Mouse (Mus musculus) megakaryocyte-erythroid progenitor cell, adult 5-6 weeks (primary cell): ENCODE measurements around the gene Grid2. TPM values are rescaled to one million over a fixed set of nuclear protein-coding genes. Genes with fewer than 3 reads are reported as not detected.
A peak's percentile ranks its signal among the peaks of the same experiment; 100 is the strongest.

Experiments used
- ATAC-seq: replicated peaks from 2 replicates; pipeline ENCODE4 v1.8.0; 2016; ENCODE audit warnings: mild to moderate bottlenecking, inconsistent platforms; ENCODE audit not compliant: severe bottlenecking, poor library complexity, low FRiP score, low TSS enrichment
- total RNA-seq, 2 experiments: library from RNA; stranded (forward) in 1 of 2; stranded (reverse) in 1 of 2; fragments of 200-1000, 215-1000 nt in 1 of 2; fragments of >200 nt in 1 of 2; fragmentation: Nextera tagmentation in 1 of 2; gene quantifications; 2 replicates each; pipeline ENCODE4 v1.2.3; 2014 to 2017

Gene Grid2
- total RNA-seq, 2 experiments from 2014 or later, result not detected

GRCm38 (mm10) chr6:64542168-64542567, 1286.5 kb downstream of the Grid2 start:
- no peak for ATAC-seq

GRCm38 (mm10) chr6:64553645-64554044, 1298.0 kb downstream of the Grid2 start:
- ATAC-seq, result no peak

- no peak for ATAC-seq
These were observed 1299.5 kb downstream of the Grid2 start for GRCm38 (mm10) chr6:64555220-64555619.

GRCm38 (mm10) chr6:64568599-64568998, 1312.9 kb downstream of the Grid2 start:
- ATAC-seq, result no peak

- ATAC-seq, result no peak
These were observed 1325.7 kb downstream of the Grid2 start for GRCm38 (mm10) chr6:64581338-64581737.

GRCm38 (mm10) chr6:64588487-64589205, 1333.0 kb downstream of the Grid2 start:
- ATAC-seq, result no peak

- ATAC-seq, result no peak
These were observed 1340.6 kb downstream of the Grid2 start for GRCm38 (mm10) chr6:64596261-64596660.

GRCm38 (mm10) chr6:64596835-64597234, 1341.2 kb downstream of the Grid2 start:
- no peak for ATAC-seq

GRCm38 (mm10) chr6:64598144-64598561, 1342.5 kb downstream of the Grid2 start:
- no peak for ATAC-seq

GRCm38 (mm10) chr6:64605753-64606152, 1350.1 kb downstream of the Grid2 start:
- ATAC-seq, result no peak

GRCm38 (mm10) chr6:64607041-64607440, 1351.4 kb downstream of the Grid2 start:
- ATAC-seq, result no peak

GRCm38 (mm10) chr6:64607942-64608341, 1352.3 kb downstream of the Grid2 start:
- ATAC-seq, result no peak

GRCm38 (mm10) chr6:64616843-64617242, 1361.2 kb downstream of the Grid2 start:
- no peak for ATAC-seq

- ATAC-seq, result no peak
These were observed 1361.9 kb downstream of the Grid2 start for GRCm38 (mm10) chr6:64617417-64618135.

- ATAC-seq, result no peak
These were observed 1367.7 kb downstream of the Grid2 start for GRCm38 (mm10) chr6:64623404-64623803.

- ATAC-seq, result no peak
These were observed 1392.0 kb downstream of the Grid2 start for GRCm38 (mm10) chr6:64647661-64648060.

GRCm38 (mm10) chr6:64648196-64648595, 1392.5 kb downstream of the Grid2 start:
- no peak for ATAC-seq

GRCm38 (mm10) chr6:64649296-64650226, 1393.9 kb downstream of the Grid2 start:
- peak; percentile 83 for ATAC-seq

- no peak for ATAC-seq
These were observed 1395.1 kb downstream of the Grid2 start for GRCm38 (mm10) chr6:64650765-64651164.

GRCm38 (mm10) chr6:64671010-64671409, 1415.3 kb downstream of the Grid2 start:
- no peak for ATAC-seq
